Mouse (Mus musculus) small intestine, adult 2 months (tissue): ENCODE measurements around the gene Cabcoco1.

ENCODE experiments used
- CTCF ChIP-seq: fragments of 200-500 bp; IDR thresholded peaks from 2 replicates; pipeline ENCODE4 v1.5.1; 2012; ENCODE audit warnings: low read depth, mild to moderate bottlenecking, control low read depth, inconsistent platforms, low read length, moderate library complexity, mixed read lengths; ENCODE audit not compliant: insufficient replicate concordance, insufficient read length; ENCODE audit errors: extremely low read depth
- POLR2A ChIP-seq: fragments of 200-500 bp; IDR thresholded peaks from 2 replicates; pipeline ENCODE4 v1.6.1; 2012; ENCODE audit warnings: low read depth, mild to moderate bottlenecking, control low read depth, inconsistent platforms, low read length, moderate library complexity

DNA sequence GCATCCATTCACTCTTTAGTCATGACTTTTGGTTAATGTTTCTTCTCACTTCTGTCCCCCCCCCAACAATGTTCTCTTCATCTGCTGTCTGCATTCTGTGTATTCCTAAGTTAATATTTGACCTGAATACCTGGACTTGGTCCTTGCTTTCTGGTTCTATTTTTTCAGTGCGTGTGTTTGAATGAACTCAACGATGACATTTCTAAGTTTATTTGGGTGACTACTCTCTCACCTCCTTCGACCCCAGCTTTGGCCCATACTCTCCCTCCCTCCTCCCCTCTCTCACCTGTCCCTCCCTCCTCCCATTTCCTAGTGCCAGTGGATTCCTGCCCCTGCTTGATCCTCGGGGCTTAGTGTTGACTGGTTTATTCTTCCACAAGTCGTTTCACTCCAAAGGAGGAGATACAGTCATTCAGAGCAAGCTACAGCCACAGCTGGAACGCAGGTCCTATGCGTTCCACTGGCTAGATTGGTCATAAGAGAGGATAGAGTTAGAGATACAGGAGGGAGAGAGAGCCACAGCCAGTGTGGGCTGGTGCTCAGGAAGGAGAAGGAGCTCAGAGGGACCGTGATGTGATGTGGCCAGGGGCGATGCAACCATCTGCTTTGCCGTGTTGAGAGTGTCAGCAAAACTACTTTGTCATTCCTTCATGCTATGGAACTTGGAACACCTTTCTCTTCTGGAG, 12.2 kb downstream of the Cabcoco1 start:
- TF ChIP-seq POLR2A, result no peak
- no peak for TF ChIP-seq CTCF
